Mouse (Mus musculus) hindlimb bud, embryonic 11.5 days (tissue): ENCODE data around the gene Ccdc187.

Source experiments
- DNase-seq: peaks from one replicate; pipeline ENCODE4 v3.0.0-alpha.2; 2012; ENCODE audit warnings: low read depth, low spot score; ENCODE audit errors: extremely low spot score

The Ccdc187 gene

DNA sequence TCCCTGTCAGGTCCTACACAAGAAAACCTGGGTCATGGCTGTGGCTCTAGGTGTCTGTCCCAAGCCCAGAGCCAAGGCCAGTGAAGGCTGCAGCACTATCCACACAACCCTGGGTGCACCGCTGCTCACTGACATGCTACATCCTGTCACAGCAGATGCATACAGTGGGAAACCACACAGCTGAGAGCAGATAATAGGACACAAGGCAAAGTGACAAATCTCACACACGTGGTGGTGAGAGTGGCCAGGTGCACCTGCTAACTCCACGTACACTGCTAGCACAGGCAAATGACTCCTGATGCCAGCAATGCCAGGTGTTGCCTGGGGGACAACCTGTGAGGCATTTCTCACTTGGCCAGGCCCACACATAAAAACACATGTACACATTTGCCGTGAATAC, 69.1 kb downstream of the Ccdc187 start:
- no peak for DNase-seq

DNA sequence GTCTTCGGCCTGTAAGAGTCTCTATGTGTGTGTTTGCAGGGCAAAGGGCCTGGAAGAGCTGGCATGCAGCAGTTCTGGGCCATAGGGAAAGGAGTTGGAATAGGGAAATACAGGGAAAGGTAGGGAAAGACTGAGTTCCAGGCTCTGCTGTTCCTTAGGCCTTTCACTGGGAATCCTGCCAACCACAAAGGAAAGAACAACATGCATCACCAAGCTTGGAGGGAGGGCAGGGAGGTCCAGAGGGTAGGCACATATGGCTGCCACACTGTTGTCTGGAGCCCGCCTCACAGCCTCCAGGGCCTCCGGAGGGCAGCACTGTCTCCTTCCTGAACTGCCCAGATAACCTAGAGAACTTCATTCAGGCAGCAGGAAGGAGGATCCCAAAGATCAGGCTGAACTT, 70.4 kb downstream of the Ccdc187 start:
- DNase-seq = no peak

DNA sequence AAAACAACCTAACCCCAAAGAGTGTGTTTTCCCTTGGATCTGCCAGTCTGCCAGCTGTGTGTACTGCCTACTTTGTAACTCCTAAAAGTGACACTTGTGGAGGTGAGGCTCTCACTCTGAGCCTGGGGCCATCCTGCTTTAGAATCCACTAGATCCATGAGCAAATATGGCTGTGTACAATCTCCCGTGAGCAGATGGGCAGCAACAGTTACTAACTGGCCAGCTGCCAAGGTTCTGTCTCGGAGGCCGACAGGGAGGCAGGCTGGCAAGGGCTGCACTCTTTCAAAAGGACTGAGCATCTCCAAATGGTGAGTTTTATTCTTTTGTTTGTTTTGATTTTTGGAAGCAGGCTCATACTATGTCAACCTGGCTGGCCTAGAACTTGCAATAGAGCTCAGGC, 79.8 kb downstream of the Ccdc187 start:
- DNase-seq = no peak

DNA sequence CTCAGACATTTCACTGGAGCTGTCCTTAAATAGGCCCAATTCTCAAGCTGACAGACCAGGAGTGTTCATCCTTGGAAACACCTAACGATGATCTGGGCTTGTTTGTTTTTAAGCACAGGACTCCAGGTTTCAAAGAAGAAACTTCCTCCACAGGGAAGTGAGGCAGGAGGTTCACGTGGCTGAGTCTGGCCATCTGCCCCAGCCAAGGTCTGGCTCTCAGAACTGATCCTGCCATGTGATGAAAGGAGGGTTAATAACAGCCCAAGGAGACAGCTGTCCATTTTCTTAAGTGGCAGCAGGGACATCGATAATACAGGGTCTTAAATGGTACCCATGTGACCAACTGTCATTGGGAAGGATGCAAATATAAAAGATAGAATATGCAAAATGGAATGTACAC, 84.8 kb downstream of the Ccdc187 start:
- DNase-seq = no peak

DNA sequence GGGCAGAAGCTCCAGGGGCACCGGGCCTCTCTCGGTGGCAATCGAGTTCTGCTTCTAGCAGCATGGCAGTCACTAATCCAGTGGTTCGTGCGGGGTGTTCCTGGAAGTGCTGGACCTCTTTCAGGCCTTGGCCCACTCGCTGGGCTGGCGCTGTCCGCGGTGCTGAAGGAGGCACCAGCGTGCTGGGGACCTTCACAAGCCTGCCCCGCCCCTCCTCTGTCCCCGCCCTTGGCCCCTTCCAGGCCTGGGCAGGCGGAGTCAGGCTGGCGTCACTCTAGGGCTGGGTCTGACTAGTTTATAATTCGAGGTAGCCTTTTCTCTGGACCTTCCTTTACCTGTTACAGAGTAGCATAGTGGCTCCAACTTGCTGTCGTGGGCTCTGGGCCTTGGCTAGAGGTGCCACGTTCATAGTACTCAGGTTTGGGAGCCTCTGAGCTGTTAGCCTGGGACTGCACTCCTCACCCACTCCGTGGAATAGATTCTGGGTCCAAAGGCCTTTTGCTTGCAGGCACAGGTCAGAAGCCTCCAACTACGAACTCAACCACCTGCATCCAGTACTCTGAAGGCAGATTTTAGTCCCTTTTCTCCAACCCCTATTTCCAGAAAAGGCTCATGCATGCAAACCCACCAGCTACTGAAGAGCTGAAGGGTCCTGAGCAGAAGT, 86.1 kb downstream of the Ccdc187 start, which contains the start of gene Lhx3:
Gene Lhx3, minus strand, starts transcription at position 164 of the 664 bp plus-strand sequence.
- peak; percentile 77 for DNase-seq

DNA sequence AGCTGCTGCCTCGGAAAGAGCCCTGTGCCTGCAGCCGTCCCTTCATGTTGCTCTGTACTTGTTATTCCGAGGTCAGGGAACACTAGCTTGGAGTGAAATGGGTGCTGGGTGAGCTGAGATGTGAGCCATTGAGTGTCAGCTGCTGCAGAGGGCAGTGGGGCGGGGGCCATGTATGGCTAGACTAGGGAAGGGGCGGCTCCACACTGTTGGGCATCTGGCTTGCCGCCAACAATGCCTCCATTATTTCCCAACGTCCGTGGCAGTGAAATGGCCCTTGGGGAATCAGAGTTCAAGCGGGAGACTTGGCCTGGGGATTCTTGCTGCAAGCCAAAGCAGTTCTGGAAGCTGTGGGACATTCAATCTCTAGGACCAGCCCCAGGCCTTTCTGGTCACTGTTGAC, 86.8 kb downstream of the Ccdc187 start:
- no peak for DNase-seq

DNA sequence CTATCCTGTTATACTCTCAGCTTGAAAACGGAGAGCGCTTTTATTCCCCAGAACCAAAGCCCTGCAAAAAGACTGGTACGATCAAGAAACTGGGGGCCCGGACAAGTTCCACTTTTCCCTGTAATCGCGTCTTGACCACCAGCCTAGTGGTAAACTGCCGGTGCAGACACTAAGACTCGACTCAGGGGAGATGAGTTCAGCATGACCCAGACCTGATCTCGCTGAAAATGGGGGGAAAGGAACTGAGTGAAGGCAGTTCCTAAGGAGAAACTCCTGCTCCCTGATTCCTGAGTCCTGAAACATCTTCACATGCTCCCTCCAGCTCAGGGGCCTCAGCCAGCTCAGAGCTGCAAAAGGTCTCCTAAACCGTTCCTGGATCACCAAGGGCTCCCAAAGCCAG, 88.6 kb downstream of the Ccdc187 start:
- DNase-seq = no peak

DNA sequence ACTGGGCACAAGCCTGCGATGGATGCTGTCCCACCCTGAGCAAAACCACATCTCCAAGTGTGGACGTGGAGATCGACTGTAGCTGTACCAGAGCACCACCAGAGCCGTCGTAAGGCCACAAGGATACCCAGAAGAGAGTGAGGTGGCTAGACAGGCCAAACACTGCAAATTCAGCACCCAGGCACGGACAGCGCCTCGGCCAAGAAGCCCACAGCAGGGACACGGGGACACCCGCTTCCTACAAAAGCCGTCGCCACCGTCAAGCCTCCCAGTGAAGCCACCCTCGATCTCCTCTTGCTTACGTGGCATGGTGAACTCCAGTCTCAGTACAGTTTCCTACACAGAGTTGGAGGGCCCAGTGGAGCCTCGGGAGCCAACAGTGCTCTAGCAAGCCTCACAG, 89.2 kb downstream of the Ccdc187 start:
- no peak for DNase-seq

DNA sequence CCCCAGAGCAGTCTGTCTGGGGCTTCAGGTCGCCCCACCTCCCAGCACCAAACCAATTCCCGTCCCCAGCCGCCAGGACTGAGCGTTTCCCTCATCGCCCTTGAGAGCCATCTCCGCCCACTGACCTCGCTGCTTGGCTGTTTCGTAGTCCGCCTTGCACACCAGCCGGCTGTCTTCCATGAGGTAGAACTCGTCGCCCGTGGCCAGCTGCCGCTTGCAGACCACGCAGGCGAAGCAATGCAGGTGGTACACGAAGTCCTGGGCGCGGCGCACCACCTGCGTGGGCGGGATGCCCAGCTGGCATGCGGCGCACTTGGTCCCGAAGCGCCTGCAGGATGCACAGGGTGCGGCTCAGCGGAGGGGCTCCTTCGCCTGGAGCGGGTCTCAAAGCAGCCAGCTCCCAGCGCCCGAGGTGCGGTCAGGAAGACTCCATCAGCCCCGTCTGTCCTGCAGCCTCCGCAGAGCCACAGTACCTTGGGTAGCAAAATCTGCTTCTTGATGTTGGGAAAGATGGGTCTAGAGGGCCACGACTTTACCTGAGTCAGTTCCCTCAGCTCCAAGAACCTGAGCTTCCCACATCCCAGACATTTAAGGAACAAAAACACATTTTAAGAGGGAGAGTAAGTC, 91.4 kb downstream of the Ccdc187 start:
- no peak for DNase-seq

DNA sequence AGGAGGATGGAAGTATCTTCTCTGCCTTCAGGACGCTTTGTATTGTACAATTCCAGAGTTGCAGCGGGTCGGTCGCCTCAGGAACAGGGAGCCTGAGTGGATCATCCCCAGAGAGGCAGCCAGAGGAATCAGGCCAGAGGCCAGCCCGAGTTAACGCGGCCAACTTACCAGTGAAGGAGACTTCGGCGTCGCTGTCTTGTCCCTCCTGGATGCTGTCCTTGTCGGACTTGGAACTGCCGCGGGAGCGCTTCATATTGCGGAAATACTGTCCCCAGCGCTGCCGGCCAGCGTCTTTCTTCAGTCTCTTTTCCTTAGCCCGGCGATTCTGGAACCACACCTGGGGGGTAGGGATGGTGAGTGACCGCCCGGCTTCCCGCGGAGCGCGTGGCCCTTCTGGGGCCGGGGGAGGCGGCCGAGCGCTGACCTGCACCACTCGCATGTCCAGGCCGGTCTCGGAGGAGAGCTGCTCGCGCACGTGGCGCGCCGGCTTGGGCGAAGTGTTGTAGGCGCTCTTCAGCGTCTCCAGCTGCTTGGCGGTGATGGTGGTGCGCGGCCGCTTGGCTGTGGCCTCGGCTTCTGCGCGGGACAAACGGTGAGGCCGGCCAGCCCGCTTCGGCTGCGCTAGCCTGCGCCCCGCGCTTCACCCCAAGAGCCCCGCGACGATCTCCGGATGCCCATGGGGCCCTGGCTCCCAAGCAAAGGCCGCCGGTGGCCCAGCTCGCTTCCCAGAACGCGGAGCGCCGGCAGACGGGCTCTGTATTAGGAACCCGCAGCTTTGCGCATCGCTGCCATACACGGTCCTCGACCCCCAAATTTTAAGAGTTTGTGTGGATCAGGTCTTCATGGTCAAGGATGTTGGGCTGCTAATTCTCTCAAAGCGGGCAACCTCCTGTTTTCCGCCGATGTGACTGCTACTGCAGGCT, 92.2 kb downstream of the Ccdc187 start:
- DNase-seq = no peak

DNA sequence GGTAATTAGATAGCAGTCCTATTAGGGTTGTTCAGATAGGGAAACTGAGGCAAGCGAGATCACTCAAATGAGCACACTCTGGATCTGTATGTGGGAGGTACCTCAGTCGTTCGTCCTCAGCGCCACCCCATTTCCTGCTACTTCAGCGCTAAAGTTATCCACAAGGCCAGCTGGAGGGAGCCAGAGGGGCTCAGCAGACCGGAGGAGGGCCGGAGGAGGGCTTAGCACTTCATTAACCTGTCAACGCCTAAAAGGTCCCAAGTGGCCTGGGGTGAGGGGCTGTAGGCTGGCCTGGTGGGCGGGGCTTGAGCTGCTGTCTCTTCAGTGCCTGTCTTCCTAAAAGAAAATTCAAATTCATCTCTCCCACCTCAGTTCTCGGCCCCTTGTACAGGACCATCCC, 95.9 kb downstream of the Ccdc187 start:
- peak; percentile 52 for DNase-seq

DNA sequence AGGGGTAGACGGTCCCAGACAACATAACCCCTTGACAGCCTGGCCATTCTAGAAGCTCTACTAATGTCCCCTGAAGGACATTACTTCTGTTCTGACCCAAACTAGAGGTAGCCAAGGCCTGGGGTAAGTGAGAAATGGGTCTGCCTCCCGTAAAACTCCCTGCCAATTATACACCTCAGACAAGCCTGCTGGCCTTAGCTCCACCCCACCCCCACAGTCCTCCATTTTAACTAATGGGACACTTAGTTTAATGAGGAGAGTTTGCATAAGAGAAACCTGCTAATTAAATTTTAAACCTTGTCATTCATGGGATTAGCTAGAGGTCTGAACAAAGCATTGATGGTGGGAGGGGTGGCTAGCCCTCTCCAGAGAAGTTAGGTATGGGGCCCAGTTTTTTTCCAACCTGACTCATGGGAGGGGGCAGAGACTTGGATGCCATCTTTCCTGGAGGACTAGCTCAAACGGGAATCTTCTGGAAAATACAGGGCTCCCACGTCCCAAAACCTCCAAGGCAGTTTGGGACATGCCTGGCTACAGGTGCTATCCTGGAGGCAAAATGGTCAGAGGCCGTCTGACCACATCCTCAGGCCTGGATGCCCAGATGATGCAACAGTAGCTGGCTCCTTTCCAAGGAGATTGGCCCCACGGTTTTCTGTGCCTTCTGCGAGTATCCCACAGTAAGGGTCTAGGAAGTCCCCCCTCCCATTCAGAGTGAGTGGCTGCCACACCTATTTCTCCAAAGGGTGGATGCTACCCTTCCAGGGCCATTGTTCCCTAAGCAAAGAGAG, 99.6 kb downstream of the Ccdc187 start:
- DNase-seq = no peak
